Mouse (Mus musculus) kidney, adult 2 months (tissue): Measurements from ENCODE around the gene Ikzf2.

Experiments used
- CTCF ChIP-seq: fragments of 200-500 bp; conservative IDR thresholded peaks from 2 replicates; pipeline ENCODE4 v1.5.1; 2011; ENCODE audit warnings: low read depth, mild to moderate bottlenecking, control low read depth, low read length, moderate library complexity, mixed read lengths; ENCODE audit not compliant: insufficient read depth, insufficient read length
- POLR2A ChIP-seq: fragments of 200-500 bp; IDR thresholded peaks from one replicate; pipeline ENCODE4 v1.6.1; 2011; ENCODE audit warnings: low read depth, low read length, control low read depth

DNA sequence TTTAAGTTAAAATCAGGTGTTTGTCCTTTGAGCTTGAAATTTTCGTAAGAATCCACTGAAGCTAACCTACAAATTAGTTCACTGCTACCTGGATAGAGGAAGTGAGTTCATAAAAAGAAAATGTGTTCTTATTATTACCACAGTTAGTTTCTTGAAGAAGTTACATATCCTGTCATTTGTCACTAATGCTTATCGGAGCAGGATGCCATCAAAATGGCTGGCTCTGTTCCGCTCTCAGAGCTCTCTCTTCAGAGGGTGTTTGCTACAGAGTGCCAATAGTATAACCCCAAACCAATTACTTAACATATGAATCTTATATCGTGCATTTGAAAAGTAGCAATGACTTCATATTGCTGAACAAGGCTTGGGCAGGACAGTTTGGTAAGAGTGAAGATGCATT is 108.1 kb downstream of the Ikzf2 start:
- TF ChIP-seq POLR2A (no peak), CTCF (no peak)
